Mouse (Mus musculus): ENCODE measurements around the gene Gm21209. TPM values are rescaled to one million over a fixed set of nuclear protein-coding genes. Genes with fewer than 3 reads are reported as not detected.
"Not testable (repeated sequence)": the region's sequence is repeated elsewhere in the genome, so short reads cannot be mapped to it uniquely, and the experiment has no call there.

Gene Gm21209
- not detected for total RNA-seq (2022)

GRCm38 (mm10) chrY:49570856-49571255 is at the start of gene Gm21209:
Gene Gm21209, plus strand, starts transcription at chrY:49571156.
- not testable (repeated sequence) for DNase-seq (ENCODE audit: low spot score)
